Mouse (Mus musculus): Measurements from ENCODE around the gene Pcsk4. TPM values are rescaled to one million over a fixed set of nuclear protein-coding genes. Genes with fewer than 3 reads are reported as not detected.
A peak's percentile ranks its signal among the peaks of the same experiment; 100 is the strongest.

The Pcsk4 gene
- 15.1 and 26.0 TPM in 2 replicates for polyA plus RNA-seq (2012; ENCODE audit: insufficient read depth, low replicate concordance)

DNA sequence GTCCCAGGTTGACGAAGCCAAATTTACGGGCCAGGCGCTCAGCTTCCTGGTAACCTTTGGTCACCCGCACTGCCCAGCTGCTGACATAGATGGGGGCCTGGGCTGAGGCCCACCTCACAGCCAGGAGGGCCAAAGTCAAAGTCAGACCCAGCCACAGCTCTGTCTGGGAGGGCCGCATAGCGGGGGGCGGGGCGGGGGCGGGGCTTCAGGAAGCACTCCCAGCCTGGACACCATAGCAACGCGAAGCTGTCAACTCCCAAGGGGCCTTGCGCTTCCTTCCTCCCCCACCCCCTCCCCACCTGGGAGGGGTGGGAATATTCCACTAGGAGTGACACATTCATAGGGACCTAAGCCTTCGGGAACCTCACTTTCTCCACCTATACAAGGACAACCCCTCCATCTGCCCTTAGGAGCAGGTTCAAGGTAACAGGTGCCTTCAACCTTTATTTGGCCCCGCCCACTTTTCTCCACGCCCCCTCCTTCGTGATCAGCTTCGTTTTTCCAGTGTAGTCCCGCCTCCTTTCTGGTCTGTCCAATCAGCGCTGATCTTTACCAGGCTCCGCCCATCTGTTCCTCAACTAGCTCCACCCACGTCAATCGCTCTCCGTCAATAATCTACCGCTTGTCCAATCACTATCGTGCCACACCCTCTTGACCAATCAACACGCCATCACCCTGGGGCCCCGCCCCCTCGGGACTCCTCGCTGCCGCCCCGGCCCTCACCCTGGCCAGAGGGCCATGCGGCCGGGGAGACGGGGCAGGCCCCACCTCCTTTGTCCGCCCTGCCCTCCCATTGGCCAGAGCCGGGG is at the start of gene Pcsk4, which contains the start of gene Reep6:
Pcsk4 (minus strand) TSS at position 226 of the 809 bp plus-strand sequence.
Reep6 (plus strand) TSS at position 681 of the 809 bp plus-strand sequence.
- H3K36me3 ChIP-seq (replicated peaks; ENCODE audit: low read length): peaks cover 5% of the 10 kb centered on the region
- H3K27me3 ChIP-seq (replicated peaks): peaks cover 24% of the 10 kb centered on the region
- TF ChIP-seq FLI1 (IDR thresholded peaks at IDR 0.05; ENCODE audit: low read length) (no peak), GATA1 (IDR thresholded peaks at IDR 0.05; ENCODE audit: borderline replicate concordance, low read length) (no peak)
- peaks cover 73% of the 10 kb centered on the region for H3K4me1 ChIP-seq
- no peaks in the 10 kb centered on the region for H3K9me3 ChIP-seq
- peak within 1 kb of the TSS; percentile 92 for H3K4me3 ChIP-seq (replicated peaks)

- Histone ChIP-seq H3K4me1 (peaks cover 7% of the 10 kb centered on the region; the same call in 1 of the 2 replicates), H3K9me3 (peaks cover 7% of the 10 kb centered on the region; the same call in 1 of the 2 replicates), H3K27me3 (replicated peaks) (peaks cover 15% of the 10 kb centered on the region), H3K36me3 (replicated peaks; ENCODE audit: low read length) (peaks cover 25% of the 10 kb centered on the region), H3K4me3 (replicated peaks) (no peak overlapping the region)
- TF ChIP-seq FLI1 (IDR thresholded peaks at IDR 0.05; ENCODE audit: low read length) (no peak), GATA1 (IDR thresholded peaks at IDR 0.05; ENCODE audit: borderline replicate concordance, low read length) (no peak)
Observed at GRCm38 (mm10) chr10:80377716-80378115, 48.4 kb upstream of the Pcsk4 start.

DNA sequence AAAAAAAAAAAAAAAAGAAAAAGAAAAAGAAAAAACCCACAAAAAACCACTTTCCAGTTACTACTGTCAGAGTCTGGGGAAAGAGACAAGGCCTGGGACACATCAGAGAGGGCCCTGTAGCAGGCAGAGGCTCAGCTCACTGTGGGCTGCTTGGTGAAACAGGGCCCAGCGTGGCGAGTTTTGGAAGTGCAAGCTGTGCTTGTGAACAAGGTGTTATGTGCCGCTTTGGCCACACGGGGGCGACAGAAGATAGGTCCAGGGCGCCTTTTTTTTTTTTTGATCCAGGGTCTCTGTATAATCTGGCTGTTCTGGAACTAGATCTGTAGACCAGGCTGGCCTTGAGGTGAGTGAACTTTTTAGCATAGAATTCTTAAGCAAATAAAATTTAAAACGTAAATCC is 46.9 kb upstream of the Pcsk4 start:
- TF ChIP-seq GATA1 (IDR thresholded peaks at IDR 0.05; ENCODE audit: borderline replicate concordance, low read length) (no peak), FLI1 (IDR thresholded peaks at IDR 0.05; ENCODE audit: low read length) (no peak)
- peaks cover 19% of the 10 kb centered on the region for H3K4me1 ChIP-seq
- peaks cover 10% of the 10 kb centered on the region for H3K36me3 ChIP-seq (replicated peaks; ENCODE audit: low read length)
- no peak overlapping the region for H3K4me3 ChIP-seq (replicated peaks)
- peaks cover 22% of the 10 kb centered on the region for H3K27me3 ChIP-seq (replicated peaks)
- H3K9me3 ChIP-seq: peaks cover 7% of the 10 kb centered on the region; the same call in 1 of the 2 replicates

DNA sequence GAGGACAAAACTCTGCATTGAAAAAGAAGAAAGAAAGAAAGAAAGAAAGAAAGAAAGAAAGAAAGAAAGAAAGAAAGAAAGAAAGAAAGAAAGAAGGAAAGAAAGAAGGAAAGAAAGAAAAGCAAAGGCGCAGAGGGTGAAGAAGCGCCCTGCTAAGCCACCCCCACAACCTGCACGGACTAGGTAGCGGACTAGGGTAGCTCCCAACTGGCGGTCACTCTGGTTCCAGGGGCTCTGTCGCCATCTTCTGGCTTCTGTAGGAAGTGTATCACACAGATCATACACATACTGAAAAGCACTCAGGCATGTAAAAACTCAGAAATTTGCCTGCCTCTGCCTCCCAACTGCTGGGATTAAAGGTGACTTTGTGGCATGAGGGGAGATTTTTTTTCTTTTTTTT is 44.8 kb upstream of the Pcsk4 start:
- Histone ChIP-seq H3K36me3 (replicated peaks; ENCODE audit: low read length) (no peaks in the 10 kb centered on the region), H3K4me1 (peaks cover 22% of the 10 kb centered on the region), H3K9me3 (peaks cover 7% of the 10 kb centered on the region; the same call in 1 of the 2 replicates), H3K4me3 (replicated peaks) (no peak overlapping the region), H3K27me3 (replicated peaks) (peaks cover 27% of the 10 kb centered on the region)
- TF ChIP-seq FLI1 (IDR thresholded peaks at IDR 0.05; ENCODE audit: low read length) (no peak), GATA1 (IDR thresholded peaks at IDR 0.05; ENCODE audit: borderline replicate concordance, low read length) (no peak)

DNA sequence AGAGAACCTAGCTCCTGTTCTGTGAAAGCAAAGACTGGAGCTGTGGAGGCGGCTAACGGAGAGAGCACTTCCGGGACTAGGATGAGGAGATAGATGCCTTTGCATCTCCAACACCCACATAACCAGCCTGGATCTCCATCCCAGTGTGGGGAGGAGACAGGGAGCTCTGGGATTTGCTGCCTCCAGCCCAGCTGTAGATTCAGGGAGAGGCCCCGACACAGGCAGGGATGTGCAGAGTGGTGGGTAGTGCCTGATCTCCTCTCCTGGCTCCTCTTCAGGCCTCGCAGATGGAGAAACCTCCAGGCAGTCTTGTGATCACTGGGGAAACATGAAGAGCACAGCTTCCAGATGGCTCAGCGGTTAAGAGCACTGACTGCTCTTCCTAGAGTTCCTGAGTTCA is 43.4 kb upstream of the Pcsk4 start:
- no peak for TF ChIP-seq FLI1 (IDR thresholded peaks at IDR 0.05; ENCODE audit: low read length)
- peaks cover 13% of the 10 kb centered on the region for H3K9me3 ChIP-seq

GRCm38 (mm10) chr10:80371983-80372382 is 42.7 kb upstream of the Pcsk4 start:
- H3K4me1 ChIP-seq: peaks cover 27% of the 10 kb centered on the region
- TF ChIP-seq GATA1 (IDR thresholded peaks at IDR 0.05; ENCODE audit: borderline replicate concordance, low read length): no peak
- no peak for TF ChIP-seq FLI1 (IDR thresholded peaks at IDR 0.05; ENCODE audit: low read length)
- H3K36me3 ChIP-seq (replicated peaks; ENCODE audit: low read length): no peaks in the 10 kb centered on the region
- peaks cover 36% of the 10 kb centered on the region for H3K27me3 ChIP-seq (replicated peaks)
- H3K9me3 ChIP-seq: peaks cover 9% of the 10 kb centered on the region
- no peak overlapping the region for H3K4me3 ChIP-seq (replicated peaks)

More for the DNA sequence above, 43.4 kb upstream of the Pcsk4 start:
- H3K4me3 ChIP-seq (replicated peaks): no peak overlapping the region
- no peaks in the 10 kb centered on the region for H3K36me3 ChIP-seq (replicated peaks; ENCODE audit: low read length)
- peaks cover 23% of the 10 kb centered on the region for H3K4me1 ChIP-seq
- peaks cover 29% of the 10 kb centered on the region for H3K27me3 ChIP-seq (replicated peaks)

DNA sequence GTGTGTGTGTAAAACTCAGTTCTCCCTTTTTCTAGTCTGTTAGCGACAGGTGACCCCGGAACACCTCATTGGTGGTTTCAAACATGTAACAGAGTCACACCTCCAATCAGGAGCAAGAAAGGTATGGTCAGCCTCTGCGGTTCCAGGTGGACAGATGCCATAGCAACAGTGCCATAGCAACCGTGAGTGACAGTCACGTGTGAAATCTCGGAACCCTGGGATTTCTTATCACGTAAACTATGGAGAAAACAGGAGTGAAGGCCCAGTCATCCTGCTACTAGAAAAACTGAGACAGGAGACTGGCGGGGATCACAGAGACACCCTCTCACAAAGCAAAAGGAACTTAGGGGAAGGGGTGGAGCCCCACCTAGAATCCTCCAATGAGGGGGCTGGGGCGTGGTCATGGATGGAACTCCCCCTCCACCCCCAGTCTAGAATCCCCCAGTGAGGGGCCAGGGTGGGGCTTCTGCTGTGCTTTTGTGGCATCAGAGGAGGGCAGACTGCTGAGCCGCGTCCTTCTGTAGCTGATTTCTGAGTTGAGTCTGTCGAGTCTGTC is 42.2 kb upstream of the Pcsk4 start:
- peaks cover 27% of the 10 kb centered on the region for H3K4me1 ChIP-seq
- TF ChIP-seq GATA1 (IDR thresholded peaks at IDR 0.05; ENCODE audit: borderline replicate concordance, low read length) (no peak), FLI1 (IDR thresholded peaks at IDR 0.05; ENCODE audit: low read length) (no peak)
- peaks cover 13% of the 10 kb centered on the region for H3K9me3 ChIP-seq
- H3K4me3 ChIP-seq (replicated peaks): no peak overlapping the region
- peaks cover 41% of the 10 kb centered on the region for H3K27me3 ChIP-seq (replicated peaks)
- H3K36me3 ChIP-seq (replicated peaks; ENCODE audit: low read length): no peaks in the 10 kb centered on the region

DNA sequence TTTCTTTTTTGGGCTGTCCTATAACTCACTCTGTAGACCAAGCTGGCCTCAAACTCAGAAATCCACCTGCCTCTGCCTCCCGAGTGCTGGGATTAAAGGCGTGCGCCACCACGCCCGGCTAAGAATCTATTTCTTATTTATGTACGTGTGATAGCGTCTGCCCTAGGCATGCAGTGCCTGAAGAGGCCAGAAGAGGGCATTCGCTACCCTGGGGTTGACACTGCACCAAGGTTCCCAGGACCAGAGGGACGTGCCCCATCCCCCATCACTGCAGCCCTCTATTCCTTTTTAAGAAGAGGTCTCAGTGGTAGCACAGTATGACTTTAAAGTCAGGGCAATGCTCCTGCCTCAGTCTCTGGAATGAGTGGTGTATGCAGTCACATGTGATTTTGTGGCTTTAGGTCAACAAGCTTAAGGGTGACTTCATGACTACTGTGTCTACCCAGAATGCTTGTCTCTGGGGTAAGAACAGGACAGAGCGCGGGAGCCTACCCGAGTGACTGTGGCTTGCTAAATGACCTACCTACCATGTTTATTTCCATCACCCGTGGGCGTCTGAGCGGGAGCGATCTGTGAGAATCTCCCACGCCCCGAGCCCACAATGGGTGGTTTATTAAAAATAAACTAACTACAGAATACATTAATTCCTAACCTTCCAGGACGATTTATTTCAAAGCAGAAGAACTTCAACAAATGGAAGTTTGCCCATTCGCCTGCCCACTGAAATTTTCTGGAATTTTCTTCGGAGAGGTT is 40.9 kb upstream of the Pcsk4 start:
- H3K4me1 ChIP-seq: peaks cover 27% of the 10 kb centered on the region
- TF ChIP-seq GATA1 (IDR thresholded peaks at IDR 0.05; ENCODE audit: borderline replicate concordance, low read length) (no peak), FLI1 (IDR thresholded peaks at IDR 0.05; ENCODE audit: low read length) (no peak)
- H3K4me3 ChIP-seq (replicated peaks): no peak overlapping the region
- H3K27me3 ChIP-seq (replicated peaks): peaks cover 52% of the 10 kb centered on the region
- peaks cover 15% of the 10 kb centered on the region for H3K9me3 ChIP-seq
- H3K36me3 ChIP-seq (replicated peaks; ENCODE audit: low read length): no peaks in the 10 kb centered on the region

- Histone ChIP-seq H3K36me3 (replicated peaks; ENCODE audit: low read length) (no peaks in the 10 kb centered on the region), H3K27me3 (replicated peaks) (peaks cover 69% of the 10 kb centered on the region), H3K4me1 (peaks cover 27% of the 10 kb centered on the region), H3K9me3 (peaks cover 15% of the 10 kb centered on the region), H3K4me3 (replicated peaks) (no peak overlapping the region)
- TF ChIP-seq FLI1 (IDR thresholded peaks at IDR 0.05; ENCODE audit: low read length) (no peak), GATA1 (IDR thresholded peaks at IDR 0.05; ENCODE audit: borderline replicate concordance, low read length) (no peak)
Observed at GRCm38 (mm10) chr10:80368392-80368791, 39.1 kb upstream of the Pcsk4 start.

Measured in megakaryocyte, embryonic 14.5 days (primary cell).